Mouse (Mus musculus): Measurements from ENCODE around the gene Acss3. TPM values are rescaled to one million over a fixed set of nuclear protein-coding genes. Genes with fewer than 3 reads are reported as not detected.

Acss3 gene
- polyA plus RNA-seq, 1 experiment from 2014 or later: 2.4 TPM

- no peak overlapping the region for H3K27ac ChIP-seq
- no peaks in the 10 kb centered on the region for H3K9me3 ChIP-seq (replicated peaks)
- H3K36me3 ChIP-seq: no peaks in the 10 kb centered on the region
- no peak for DNase-seq (ENCODE audit: low spot score)
- no peaks in the 10 kb centered on the region for H3K27me3 ChIP-seq (ENCODE audit: low read depth, poor library complexity, severe bottlenecking)
- H3K4me1 ChIP-seq: no peaks in the 10 kb centered on the region
- H3K4me3 ChIP-seq: no peak overlapping the region
- WGBS: 75% methylated on average over 3 of the region's 3 CpGs
These were observed 29.0 kb downstream of the Acss3 start for GRCm38 (mm10) chr10:107094452-107094851.

DNA sequence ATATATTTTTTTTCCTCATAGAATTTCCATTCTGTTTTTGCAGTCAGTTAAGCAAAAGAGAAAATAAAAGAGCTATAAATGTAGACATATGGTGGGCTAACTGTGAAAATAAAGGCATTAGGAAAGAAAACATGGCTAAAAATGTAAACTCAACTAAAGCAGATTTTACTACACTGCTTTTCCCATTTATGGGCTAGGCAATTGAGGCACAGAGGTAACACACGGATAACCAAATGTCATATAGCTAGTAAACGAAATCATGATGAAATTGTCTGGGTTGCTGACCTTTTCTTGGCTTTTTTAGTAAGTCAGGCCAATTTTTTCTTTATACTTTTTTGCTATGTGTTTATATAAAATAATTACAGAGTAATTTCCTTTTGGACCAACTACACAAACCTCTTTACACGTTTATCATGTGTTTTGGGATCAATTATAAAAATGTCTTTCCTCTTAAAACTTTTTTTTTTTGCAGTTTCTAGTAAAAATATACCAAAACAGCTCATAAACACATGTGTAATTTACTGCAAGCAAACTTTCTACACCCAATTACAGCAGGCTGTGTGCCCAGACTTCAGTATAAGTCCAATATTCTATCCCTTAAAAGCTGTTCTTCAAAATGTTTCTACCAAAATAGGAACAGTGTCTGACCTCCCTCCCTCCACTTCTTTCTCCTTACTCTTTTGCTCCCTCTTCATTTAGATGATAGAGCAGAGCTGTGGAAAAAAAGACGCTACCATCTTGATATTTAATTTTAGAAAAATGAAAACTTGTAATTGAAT lies 69.4 kb downstream of the Acss3 start:
- H3K36me3 ChIP-seq: no peaks in the 10 kb centered on the region
- 80% methylated on average over 4 of the region's 4 CpGs for WGBS
- H3K4me1 ChIP-seq: no peaks in the 10 kb centered on the region
- H3K9me3 ChIP-seq (replicated peaks): no peaks in the 10 kb centered on the region
- H3K4me3 ChIP-seq: no peak overlapping the region
- no peaks in the 10 kb centered on the region for H3K27me3 ChIP-seq (ENCODE audit: low read depth, poor library complexity, severe bottlenecking)
- no peak overlapping the region for H3K27ac ChIP-seq
- DNase-seq (ENCODE audit: low spot score): no peak

DNA sequence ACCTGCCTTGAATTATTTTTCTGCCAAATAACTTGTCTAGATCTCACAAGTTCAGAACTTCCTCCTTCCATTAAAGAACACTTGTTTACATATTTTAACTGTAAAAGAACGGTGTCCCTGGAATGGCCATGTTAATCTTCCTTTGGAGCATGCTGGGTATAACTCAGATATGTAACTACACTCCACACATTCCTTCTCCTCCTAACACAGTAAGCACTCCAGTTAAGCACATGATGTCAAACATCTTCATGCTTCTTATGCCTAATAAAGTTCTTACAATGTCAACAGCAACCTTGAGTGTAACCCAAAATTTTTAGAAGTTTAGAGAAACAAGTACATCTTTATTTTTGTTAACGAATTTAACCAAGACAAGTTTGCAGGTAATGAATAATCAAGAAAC lies 73.0 kb downstream of the Acss3 start:
- WGBS: 84% methylated on average over 2 of the region's 2 CpGs
- Histone ChIP-seq H3K4me1 (no peaks in the 10 kb centered on the region), H3K27ac (no peak overlapping the region), H3K9me3 (replicated peaks) (no peaks in the 10 kb centered on the region), H3K27me3 (ENCODE audit: low read depth, poor library complexity, severe bottlenecking) (no peaks in the 10 kb centered on the region), H3K4me3 (no peak overlapping the region), H3K36me3 (no peaks in the 10 kb centered on the region)
- no peak for DNase-seq (ENCODE audit: low spot score)

- WGBS: 86% methylated on average over 1 of the region's 1 CpGs
- Histone ChIP-seq H3K4me1 (no peaks in the 10 kb centered on the region), H3K27ac (no peak overlapping the region), H3K9me3 (replicated peaks) (no peaks in the 10 kb centered on the region), H3K4me3 (no peak overlapping the region), H3K27me3 (ENCODE audit: low read depth, poor library complexity, severe bottlenecking) (no peaks in the 10 kb centered on the region), H3K36me3 (no peaks in the 10 kb centered on the region)
- no peak for DNase-seq (ENCODE audit: low spot score)
These were observed 80.8 kb downstream of the Acss3 start for GRCm38 (mm10) chr10:107042656-107043055.

DNA sequence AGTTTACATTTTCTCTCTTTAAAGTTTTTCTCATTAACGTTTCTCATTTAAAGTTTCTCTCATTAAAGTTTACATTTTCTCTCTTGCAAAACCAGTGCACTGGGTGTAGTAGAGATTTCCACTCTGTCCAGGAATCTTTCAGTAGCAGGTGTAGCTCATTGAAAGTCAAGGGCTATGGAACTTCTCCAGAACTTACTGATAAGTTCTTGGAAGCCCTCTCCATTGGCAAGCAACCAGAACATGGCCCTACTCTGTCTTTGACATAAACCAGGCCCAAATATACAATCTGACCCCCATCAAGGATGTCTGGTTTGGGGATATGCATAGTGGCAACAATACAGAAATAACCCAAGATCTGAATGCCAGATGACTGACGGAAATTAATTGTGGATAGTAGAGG lies 82.6 kb downstream of the Acss3 start:
- no peaks in the 10 kb centered on the region for H3K27me3 ChIP-seq (ENCODE audit: low read depth, poor library complexity, severe bottlenecking)
- H3K4me1 ChIP-seq: no peaks in the 10 kb centered on the region
- H3K27ac ChIP-seq: no peak overlapping the region
- H3K9me3 ChIP-seq (replicated peaks): no peaks in the 10 kb centered on the region
- no peak overlapping the region for H3K4me3 ChIP-seq
- WGBS: 88% methylated on average over 2 of the region's 2 CpGs
- H3K36me3 ChIP-seq: no peaks in the 10 kb centered on the region
- DNase-seq (ENCODE audit: low spot score): no peak

GRCm38 (mm10) chr10:107040378-107040777 lies 83.1 kb downstream of the Acss3 start:
- no peak for DNase-seq (ENCODE audit: low spot score)
- Histone ChIP-seq H3K36me3 (no peaks in the 10 kb centered on the region), H3K9me3 (replicated peaks) (no peaks in the 10 kb centered on the region), H3K27ac (no peak overlapping the region), H3K4me3 (no peak overlapping the region), H3K4me1 (no peaks in the 10 kb centered on the region), H3K27me3 (ENCODE audit: low read depth, poor library complexity, severe bottlenecking) (no peaks in the 10 kb centered on the region)
- WGBS: 80% methylated on average over 6 of the region's 6 CpGs

DNA sequence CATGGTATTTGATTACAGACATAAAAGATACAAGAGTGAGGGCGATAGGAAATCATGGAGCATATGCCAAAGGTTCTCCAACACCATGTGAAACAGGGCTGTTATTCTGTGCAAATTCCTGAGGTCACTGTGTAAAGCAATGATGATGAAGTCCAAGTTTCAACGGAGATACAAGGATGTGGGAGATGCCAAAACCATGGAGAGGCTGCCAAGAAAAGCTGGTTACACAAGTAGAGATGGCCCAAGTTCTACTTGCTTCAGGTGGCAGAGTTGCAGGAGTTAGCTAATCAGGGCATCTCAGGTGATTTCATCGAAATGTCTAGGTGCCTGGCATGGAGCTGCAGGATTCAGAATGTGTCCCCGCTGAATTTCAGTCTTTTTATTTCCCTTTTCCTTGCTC lies 84.3 kb downstream of the Acss3 start:
- Histone ChIP-seq H3K4me1 (no peaks in the 10 kb centered on the region), H3K27me3 (ENCODE audit: low read depth, poor library complexity, severe bottlenecking) (no peaks in the 10 kb centered on the region), H3K4me3 (no peak overlapping the region), H3K9me3 (replicated peaks) (no peaks in the 10 kb centered on the region), H3K27ac (no peak overlapping the region), H3K36me3 (no peaks in the 10 kb centered on the region)
- WGBS: 92% methylated on average over 4 of the region's 4 CpGs
- DNase-seq (ENCODE audit: low spot score): no peak

- Histone ChIP-seq H3K27ac (no peak overlapping the region), H3K4me1 (no peaks in the 10 kb centered on the region), H3K36me3 (no peaks in the 10 kb centered on the region), H3K4me3 (no peak overlapping the region), H3K9me3 (replicated peaks) (no peaks in the 10 kb centered on the region), H3K27me3 (ENCODE audit: low read depth, poor library complexity, severe bottlenecking) (no peaks in the 10 kb centered on the region)
- 93% methylated on average over 4 of the region's 4 CpGs for WGBS
- DNase-seq (ENCODE audit: low spot score): no peak
These were observed 99.2 kb downstream of the Acss3 start for GRCm38 (mm10) chr10:107024254-107024653.

DNA sequence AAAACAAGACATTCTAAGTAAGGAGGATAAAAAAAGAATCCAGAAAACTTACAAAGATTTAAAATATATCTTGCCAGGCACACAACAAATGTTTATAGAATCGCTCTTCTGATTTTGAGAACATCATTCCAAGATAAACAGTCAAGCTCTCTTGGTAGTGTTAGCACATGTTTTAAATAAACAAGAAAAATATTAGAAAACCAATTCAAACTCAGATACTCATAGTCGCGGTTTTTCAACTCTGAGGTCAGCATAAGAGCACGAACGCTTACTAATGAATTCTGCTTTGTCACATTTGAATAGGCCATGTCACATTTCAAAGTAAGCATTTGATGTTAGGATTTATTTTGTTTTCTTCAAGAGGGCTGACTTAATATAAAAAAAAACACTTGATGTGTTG lies 102.3 kb downstream of the Acss3 start:
- Histone ChIP-seq H3K4me3 (no peak overlapping the region), H3K27me3 (ENCODE audit: low read depth, poor library complexity, severe bottlenecking) (no peaks in the 10 kb centered on the region), H3K9me3 (replicated peaks) (no peaks in the 10 kb centered on the region), H3K27ac (no peak overlapping the region), H3K36me3 (no peaks in the 10 kb centered on the region), H3K4me1 (no peaks in the 10 kb centered on the region)
- 92% methylated on average over 5 of the region's 5 CpGs for WGBS
- DNase-seq (ENCODE audit: low spot score): no peak

DNA sequence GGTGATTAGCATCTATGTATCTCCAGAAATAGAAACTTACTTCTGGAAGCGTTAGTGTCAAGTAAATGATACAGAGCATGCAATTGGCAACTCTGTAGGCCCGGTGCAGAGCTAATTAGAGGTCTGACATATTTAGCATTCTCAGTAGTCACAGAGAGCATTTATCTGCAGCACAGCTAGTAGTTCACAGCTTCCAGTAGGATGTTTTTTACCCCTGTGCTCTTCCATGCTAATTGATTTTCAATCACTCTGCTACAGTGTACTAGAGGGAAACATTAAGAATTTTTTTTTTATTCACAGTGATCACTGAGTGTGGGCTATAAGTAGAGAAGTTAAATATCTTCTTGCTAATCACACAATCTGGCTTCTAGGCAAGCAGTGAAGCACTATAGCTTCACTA lies 112.3 kb downstream of the Acss3 start:
- DNase-seq (ENCODE audit: low spot score): no peak

GRCm38 (mm10) chr10:106998052-106998625 lies 125.3 kb downstream of the Acss3 start:
- Histone ChIP-seq H3K4me1 (no peaks in the 10 kb centered on the region), H3K36me3 (no peaks in the 10 kb centered on the region), H3K9me3 (replicated peaks) (no peaks in the 10 kb centered on the region), H3K4me3 (no peak overlapping the region), H3K27ac (no peak overlapping the region), H3K27me3 (ENCODE audit: low read depth, poor library complexity, severe bottlenecking) (no peaks in the 10 kb centered on the region)
- 92% methylated on average over 2 of the region's 2 CpGs for WGBS
- DNase-seq (ENCODE audit: low spot score): no peak

More for the DNA sequence above, 112.3 kb downstream of the Acss3 start:
- no peaks in the 10 kb centered on the region for H3K36me3 ChIP-seq
- WGBS: 72% methylated on average over 2 of the region's 2 CpGs
- H3K4me3 ChIP-seq: no peak overlapping the region
- no peak overlapping the region for H3K27ac ChIP-seq
- no peaks in the 10 kb centered on the region for H3K4me1 ChIP-seq
- no peaks in the 10 kb centered on the region for H3K27me3 ChIP-seq (ENCODE audit: low read depth, poor library complexity, severe bottlenecking)
- no peaks in the 10 kb centered on the region for H3K9me3 ChIP-seq (replicated peaks)

GRCm38 (mm10) chr10:106989478-106989877 lies 134.0 kb downstream of the Acss3 start:
- no peaks in the 10 kb centered on the region for H3K36me3 ChIP-seq
- 81% methylated on average over 4 of the region's 4 CpGs for WGBS
- no peak for DNase-seq (ENCODE audit: low spot score)
- H3K27me3 ChIP-seq (ENCODE audit: low read depth, poor library complexity, severe bottlenecking): no peaks in the 10 kb centered on the region
- no peaks in the 10 kb centered on the region for H3K4me1 ChIP-seq
- no peaks in the 10 kb centered on the region for H3K9me3 ChIP-seq (replicated peaks)
- no peak overlapping the region for H3K27ac ChIP-seq
- H3K4me3 ChIP-seq: no peak overlapping the region

DNA sequence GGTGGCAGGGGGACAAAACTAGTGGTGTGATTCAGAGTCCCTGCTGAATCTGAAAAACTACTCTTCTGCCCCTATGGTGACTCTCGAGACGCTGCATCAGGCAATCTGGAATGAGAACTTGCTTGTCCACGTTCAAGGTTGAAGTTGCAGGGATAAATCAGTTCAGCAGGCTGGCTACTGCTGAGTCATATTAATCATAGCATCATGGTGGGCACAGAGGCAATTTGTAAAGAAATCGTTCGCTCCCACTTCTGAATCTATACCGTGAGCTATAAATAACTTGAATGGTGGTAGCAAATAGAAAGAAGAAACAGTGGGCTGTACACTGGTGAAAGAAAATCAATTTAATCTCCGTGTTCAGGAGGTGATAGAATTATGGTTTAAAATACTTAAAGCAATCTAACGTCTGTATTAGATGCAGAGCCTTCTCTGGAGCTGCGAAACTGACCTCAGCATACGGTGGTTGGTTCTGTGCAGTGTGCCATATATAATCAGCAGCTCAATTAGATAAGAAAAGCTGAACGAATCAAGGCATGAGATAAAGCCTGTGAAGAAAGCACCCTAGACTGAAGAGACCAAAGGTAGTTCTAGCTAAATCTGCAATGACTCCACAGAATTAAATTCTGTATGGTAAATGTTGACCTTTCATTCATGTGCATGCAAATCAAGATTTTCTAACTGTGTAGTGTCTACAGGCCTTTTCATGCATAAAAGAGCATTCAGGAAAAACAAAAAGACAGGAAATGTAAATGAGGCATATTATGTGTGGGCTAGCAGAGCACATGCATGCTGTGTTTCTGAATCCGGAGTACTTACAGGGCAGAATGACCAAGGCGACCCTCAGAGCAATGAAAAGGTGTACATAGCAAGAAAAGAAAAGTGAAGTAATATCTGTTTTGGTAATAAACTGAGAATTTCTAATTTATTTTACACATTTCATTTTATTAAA lies 148.0 kb downstream of the Acss3 start:
- Histone ChIP-seq H3K36me3 (no peaks in the 10 kb centered on the region), H3K4me3 (no peak overlapping the region), H3K27ac (no peak overlapping the region), H3K4me1 (no peaks in the 10 kb centered on the region), H3K27me3 (ENCODE audit: low read depth, poor library complexity, severe bottlenecking) (no peaks in the 10 kb centered on the region), H3K9me3 (replicated peaks) (no peaks in the 10 kb centered on the region)
- WGBS: 82% methylated on average over 13 of the region's 13 CpGs
- DNase-seq (ENCODE audit: low spot score): no peak
